Comparison of ENCODE assay signal across 9 mouse cellular contexts in genomic region chr5:72984091-72984490, GRCm38 (mm10). TPM values are rescaled to one million over a fixed set of nuclear protein-coding genes. Genes with fewer than 3 reads are reported as not detected.
DNase-seq lines count a peak whose midpoint lies in the region; ATAC-seq and TF ChIP-seq lines count a peak whose summit lies in the region.
"Had no signal": no experiment of that assay in that cellular context is flagged by ENCODE, and none has a peak within 500 bp of the region (broad histone marks: within the 10 kb centered on the region; RNA-seq: fewer than 3 reads in every experiment).

No protein-coding gene starts in this region.

- no peaks in the 10 kb centered on the region for H3K27me3 ChIP-seq in hindbrain, embryonic 16.5 days (replicated peaks; ENCODE audit: control insufficient read depth, insufficient read depth, low read length)
- no peaks in the 10 kb centered on the region for H3K27me3 ChIP-seq in hindbrain, embryonic 10.5 days (ENCODE audit: insufficient read depth, poor library complexity, severe bottlenecking)
- H3K27me3 ChIP-seq in thymus, adult 2 months (ENCODE audit: control insufficient read depth, insufficient read depth, low read length): no peaks in the 10 kb centered on the region
- H3K27me3 ChIP-seq: lung, embryonic 15.5 days had no signal

- 8% methylated on average over 2 of the region's 2 CpGs for WGBS in hindbrain, embryonic 16.5 days
- 7% methylated on average over 2 of the region's 2 CpGs for WGBS in hindbrain, embryonic 10.5 days
- 9% methylated on average over 2 of the region's 2 CpGs for WGBS in thymus, adult 2 months

- no peaks in the 10 kb centered on the region for H3K9me3 ChIP-seq in hindbrain, embryonic 16.5 days (ENCODE audit: control insufficient read depth, low read length)
- H3K9me3 ChIP-seq in hindbrain, embryonic 10.5 days: no peaks in the 10 kb centered on the region
- H3K9me3 ChIP-seq: lung, embryonic 15.5 days had no signal

- H3K4me2 ChIP-seq in hindbrain, embryonic 16.5 days (ENCODE audit: low read length): no peak overlapping the region
- H3K4me2 ChIP-seq: lung, embryonic 15.5 days had no signal

- ATAC-seq in hindbrain, embryonic 16.5 days: peak; percentile 57

- peaks cover 2% of the 10 kb centered on the region; the same call in 1 of the 2 replicates for H3K36me3 ChIP-seq in hindbrain, embryonic 16.5 days (ENCODE audit: control insufficient read depth, insufficient read depth, low read length)
- peaks cover 18% of the 10 kb centered on the region for H3K36me3 ChIP-seq in hindbrain, embryonic 10.5 days
- H3K36me3 ChIP-seq in thymus, adult 2 months (ENCODE audit: control insufficient read depth, insufficient read depth, low read length): no peaks in the 10 kb centered on the region

- no peak overlapping the region for H3K4me3 ChIP-seq in hindbrain, embryonic 16.5 days (ENCODE audit: low read length)
- no peak overlapping the region for H3K4me3 ChIP-seq in hindbrain, embryonic 10.5 days
- H3K4me3 ChIP-seq in thymus, adult 2 months (ENCODE audit: control insufficient read depth, insufficient read depth, low read length): no peak overlapping the region
- H3K4me3 ChIP-seq: lung, embryonic 15.5 days had no signal

- no peak for TF ChIP-seq CTCF in thymus, adult 2 months (IDR thresholded peaks at IDR 0.05; ENCODE audit: borderline replicate concordance, control insufficient read depth, extremely low read depth, insufficient read depth, low read length, poor library complexity)

- no peak overlapping the region for H3K9ac ChIP-seq in hindbrain, embryonic 16.5 days (ENCODE audit: low read depth, low read length)
- H3K9ac ChIP-seq: lung, embryonic 15.5 days had no signal

- no peaks in the 10 kb centered on the region for H3K4me1 ChIP-seq in hindbrain, embryonic 16.5 days (ENCODE audit: control insufficient read depth, insufficient read depth, low read depth, low read length)
- 0 out of 2 replicates have a peak, but pooled peaks cover 2% of the 10 kb centered on the region for H3K4me1 ChIP-seq in hindbrain, embryonic 10.5 days (replicated peaks)
- no peaks in the 10 kb centered on the region for H3K4me1 ChIP-seq in thymus, adult 2 months (replicated peaks; ENCODE audit: control insufficient read depth, insufficient read depth, low read length)
- H3K4me1 ChIP-seq: lung, embryonic 15.5 days had no signal

- no peak for DNase-seq in hindbrain, embryonic 10.5 days (ENCODE audit: low spot score)
- DNase-seq in thymus, adult 2 months: peak; percentile 10
- no peak for DNase-seq in thymus, postnatal 36 days
- peak; percentile 25 for DNase-seq in c-Kit-positive CD71-negative TER-119-negative erythroid progenitor cells, embryonic 14.5 days (ENCODE audit: low read depth)
- DNase-seq in layer of hippocampus, adult 9-11 months: peak; percentile 14
- DNase-seq in frontal cortex, postnatal 25 days (ENCODE audit: low spot score in 2 of 2): no peak
- no peak for DNase-seq in urinary bladder, postnatal 25 days (ENCODE audit: low spot score)

- no peak overlapping the region for H3K27ac ChIP-seq in hindbrain, embryonic 16.5 days (ENCODE audit: low read depth, low read length)
- H3K27ac ChIP-seq in hindbrain, embryonic 10.5 days: no peak overlapping the region
- H3K27ac ChIP-seq in thymus, adult 2 months (ENCODE audit: control insufficient read depth, insufficient read depth, low read length): no peak overlapping the region
- H3K27ac ChIP-seq: lung, embryonic 15.5 days had no signal

- TF ChIP-seq POLR2A in thymus, adult 2 months (IDR thresholded peaks at IDR 0.05; ENCODE audit: control insufficient read depth, extremely low read depth, insufficient read depth, low read length, poor library complexity): no peak

RNA-seq across cellular contexts. Expression of gene Gm10135, which starts 9.6 kb away (rescaled TPM):
- not detected in 2 replicates for polyA plus RNA-seq in hindbrain, embryonic 16.5 days (2015; fragmentation: Nextera tagmentation; extraction: Ambion mirVana)
- polyA plus RNA-seq in hindbrain, embryonic 10.5 days (2016; fragmentation: Nextera tagmentation; extraction: Ambion mirVana): not detected in 2 replicates
- not detected in 2 replicates for polyA plus RNA-seq in thymus, adult 2 months (2012; rRNA removed)
- polyA plus RNA-seq: lung, embryonic 15.5 days had no signal

RNA-seq across cellular contexts. Expression of gene Slc10a4, which starts 22.6 kb away (rescaled TPM):
- polyA plus RNA-seq in hindbrain, embryonic 16.5 days (2015; fragmentation: Nextera tagmentation; extraction: Ambion mirVana): 35.5 and 41.4 TPM in 2 replicates
- polyA plus RNA-seq in hindbrain, embryonic 10.5 days (2016; fragmentation: Nextera tagmentation; extraction: Ambion mirVana): 6.5 and 23.2 TPM in 2 replicates
- polyA plus RNA-seq in thymus, adult 2 months (2012; rRNA removed): 0.71 and 0.94 TPM in 2 replicates

Comparison
In these comparisons a context has a peak if more than half of its experiments do, and no peak if none do; other contexts are left out.
1. DNase-seq: peak in thymus, adult 2 months (single experiment), c-Kit-positive CD71-negative TER-119-negative erythroid progenitor cells, embryonic 14.5 days (single experiment) and layer of hippocampus, adult 9-11 months (single experiment); none in hindbrain, embryonic 10.5 days (single experiment), thymus, postnatal 36 days (0 of 2), frontal cortex, postnatal 25 days (0 of 2) and urinary bladder, postnatal 25 days (single experiment).